Mouse (Mus musculus) layer of hippocampus, adult 18-20 months (tissue): ENCODE measurements around the gene Snx29. TPM values are rescaled to one million over a fixed set of nuclear protein-coding genes. Genes with fewer than 3 reads are reported as not detected.
A peak's percentile ranks its signal among the peaks of the same experiment; 100 is the strongest.
"Not testable (repeated sequence)": the region's sequence is repeated elsewhere in the genome, so short reads cannot be mapped to it uniquely, and the experiment has no call there.

Experiments
- DNase-seq, 2 experiments: peaks; one replicate each; pipeline ENCODE4 v3.0.0; 2022; ENCODE audit warnings: low spot score in 2 of 2
- total RNA-seq, 2 experiments: library from RNA; stranded (reverse); gene quantifications; 2 replicates each; pipeline ENCODE4 v1.2.3; 2021

Snx29 gene
- total RNA-seq, 2 experiments from 2014 or later = 20.5 to 24.6 TPM

DNA sequence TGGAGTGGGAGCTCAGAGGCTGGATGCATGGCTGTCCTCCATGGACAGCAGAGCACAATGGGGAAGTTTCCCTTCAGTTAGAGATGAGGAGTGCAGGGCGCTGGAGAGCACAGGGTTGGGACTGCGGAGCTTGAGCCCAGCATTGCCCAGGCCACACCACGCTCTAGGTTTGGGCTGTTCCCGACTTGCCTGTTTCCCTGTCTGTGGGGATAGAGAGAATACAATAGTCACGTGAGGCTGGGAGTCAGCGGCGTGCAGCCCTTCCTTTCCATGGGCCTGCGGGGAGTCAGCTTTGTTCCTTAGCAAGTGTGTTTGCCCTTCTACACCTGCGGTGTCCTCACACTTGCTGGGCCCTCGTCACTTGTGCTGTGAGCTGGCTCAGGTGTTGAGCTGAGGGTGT is 37.2 kb downstream of the Snx29 start:
- no peak for DNase-seq

DNA sequence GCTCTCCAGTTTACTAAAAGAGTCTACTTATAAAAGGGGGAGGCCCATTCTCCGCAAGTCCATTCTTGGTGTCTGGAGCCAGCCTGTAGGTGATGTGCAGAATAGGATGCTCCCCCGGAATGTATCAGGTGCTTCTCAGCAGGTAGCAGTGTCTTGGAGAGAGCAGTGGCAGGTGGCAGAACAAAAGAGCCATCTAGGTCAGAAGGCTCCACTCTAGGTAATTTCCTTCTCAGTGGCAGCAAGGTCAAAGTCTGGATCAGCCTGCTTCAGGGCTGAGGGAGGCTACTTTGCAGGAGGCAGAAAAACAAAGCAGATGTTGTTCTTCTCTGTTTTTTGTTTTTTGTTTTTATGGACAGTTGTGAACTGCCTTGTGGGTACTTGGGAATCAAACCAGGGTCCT is 37.9 kb downstream of the Snx29 start:
- not testable (repeated sequence) for DNase-seq

DNA sequence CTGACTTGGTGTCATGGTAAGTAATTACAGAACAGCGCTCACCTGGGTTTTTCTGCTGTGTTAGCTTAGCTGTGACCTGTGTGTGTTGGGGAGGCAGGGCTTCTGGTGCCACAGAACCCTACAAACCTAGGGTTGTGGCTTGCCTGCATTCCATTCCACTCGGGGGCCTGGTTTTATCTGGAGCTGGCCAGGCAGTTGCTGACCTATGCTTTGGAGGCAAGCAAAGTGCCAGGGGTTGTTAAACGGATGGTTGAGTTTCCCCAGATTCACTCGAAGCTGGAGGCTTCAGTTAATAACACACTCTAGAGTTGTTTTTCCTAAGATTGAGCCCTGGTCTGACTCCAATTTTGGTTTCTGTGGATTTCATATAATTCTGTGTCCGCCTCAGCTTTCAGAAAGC is 42.9 kb downstream of the Snx29 start:
- DNase-seq = no peak

- no peak for DNase-seq
These were observed 44.1 kb downstream of the Snx29 start for GRCm38 (mm10) chr16:11366851-11367250.

- DNase-seq = no peak
These were observed 45.7 kb downstream of the Snx29 start for GRCm38 (mm10) chr16:11368412-11368811.

DNA sequence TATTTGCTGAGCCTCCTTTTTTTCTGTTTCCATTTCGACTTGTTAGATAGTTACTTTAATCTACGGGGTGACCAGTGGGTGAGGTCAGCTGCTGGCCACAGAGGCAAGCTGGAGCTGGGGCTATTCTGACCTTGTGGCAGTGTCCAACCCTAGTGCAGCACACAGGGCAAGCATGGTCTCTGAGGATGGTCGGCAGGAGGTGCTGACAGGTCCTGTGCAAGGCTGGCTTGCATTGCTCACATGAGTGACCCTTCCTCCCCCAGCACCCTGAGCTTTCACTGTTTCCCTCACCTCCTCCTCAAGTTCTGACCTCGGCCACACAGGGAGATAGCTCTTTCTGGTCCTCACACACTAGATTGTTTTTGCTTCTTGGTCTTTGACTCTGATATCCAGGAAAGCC is 46.5 kb downstream of the Snx29 start:
- no peak for DNase-seq

- DNase-seq = no peak
These were observed 46.9 kb downstream of the Snx29 start for GRCm38 (mm10) chr16:11369642-11370041.

DNA sequence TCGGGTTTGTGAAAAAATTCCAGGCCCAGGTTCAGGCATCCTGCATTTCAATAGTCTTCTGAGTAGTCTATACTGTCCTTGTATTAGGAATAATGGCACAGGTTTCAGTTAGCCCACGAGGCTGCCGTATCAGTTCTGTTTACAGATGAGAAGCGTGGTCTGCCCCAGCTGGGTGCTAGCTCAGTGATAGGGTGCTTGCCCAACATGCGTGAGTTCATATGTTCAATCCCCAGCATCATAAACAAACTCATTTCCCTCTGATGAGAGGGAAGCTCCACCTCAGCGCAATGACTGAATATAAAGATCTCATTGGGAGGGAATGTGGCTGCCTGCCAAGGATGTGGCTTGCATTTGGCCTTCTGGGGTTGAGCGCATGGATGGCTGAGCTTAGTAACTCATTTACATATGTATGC is 47.4 kb downstream of the Snx29 start:
- DNase-seq = peak in 1 of 2 experiments; percentile 19

DNA sequence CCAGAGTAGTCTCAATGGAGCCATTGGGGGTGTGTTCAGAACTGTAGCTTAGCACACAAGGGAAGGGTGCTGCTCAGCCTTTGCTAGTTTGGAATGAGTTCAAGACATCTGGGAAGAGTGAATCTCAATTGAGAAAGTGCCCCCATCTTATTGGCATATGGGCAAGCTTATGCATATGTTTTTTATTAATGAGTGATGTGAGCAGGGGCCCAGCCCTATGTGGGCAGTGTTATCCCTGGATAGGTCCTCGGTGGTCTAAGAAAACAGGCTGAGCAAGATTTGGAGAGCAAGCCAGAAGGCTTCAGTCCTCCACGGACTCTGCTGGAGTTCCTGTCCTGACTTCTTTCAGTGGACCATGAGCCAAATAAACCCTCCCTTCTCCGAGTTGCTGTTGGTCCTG is 56.6 kb downstream of the Snx29 start:
- no peak for DNase-seq

- DNase-seq = no peak
These were observed 57.3 kb downstream of the Snx29 start for GRCm38 (mm10) chr16:11380038-11380437.

DNA sequence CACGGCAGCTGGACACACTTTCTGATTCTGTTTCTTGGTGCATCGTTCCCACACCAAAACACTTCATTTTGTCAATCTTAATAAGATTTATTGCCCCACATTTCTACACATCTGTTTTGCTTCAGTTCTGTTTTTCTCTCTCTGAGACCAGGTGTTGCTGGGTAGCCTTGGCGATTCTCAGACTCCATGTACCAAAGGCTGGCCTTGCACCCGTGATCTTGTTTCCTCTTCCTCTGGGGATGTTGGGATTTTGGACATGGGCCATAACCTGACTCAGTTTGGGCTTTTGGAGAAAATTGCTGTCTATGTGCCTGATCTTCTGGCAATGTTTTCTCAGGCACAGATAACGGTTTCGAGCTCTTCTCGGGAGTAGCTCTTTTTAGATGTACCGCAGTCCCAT is 58.2 kb downstream of the Snx29 start:
- DNase-seq = no peak

GRCm38 (mm10) chr16:11384361-11384760 is 61.7 kb downstream of the Snx29 start:
- peak in 1 of 2 experiments; percentile 61 for DNase-seq

GRCm38 (mm10) chr16:11385150-11385549 is 62.4 kb downstream of the Snx29 start:
- no peak for DNase-seq

DNA sequence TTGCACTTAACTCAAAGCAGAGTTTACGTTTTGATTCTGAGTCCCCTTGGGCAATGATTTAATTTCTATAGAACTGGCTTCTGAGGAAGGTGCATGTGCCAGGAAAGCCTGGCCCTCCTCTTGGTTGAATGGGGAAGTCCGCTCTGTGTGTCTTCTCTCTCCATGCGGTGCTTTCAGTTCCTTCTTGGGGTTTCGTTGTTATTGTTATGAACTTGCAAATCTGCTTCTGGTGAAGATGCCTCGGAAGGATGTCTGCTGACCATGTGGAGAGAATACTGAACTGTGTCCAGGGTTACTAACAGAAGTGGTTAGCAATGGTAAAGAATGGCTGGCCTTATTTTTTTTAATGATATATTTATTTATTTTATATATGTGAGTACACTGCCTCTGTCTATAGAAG is 63.1 kb downstream of the Snx29 start:
- DNase-seq = no peak

- DNase-seq = no peak
These were observed 63.5 kb downstream of the Snx29 start for GRCm38 (mm10) chr16:11386221-11386620.

- DNase-seq = no peak
These were observed 65.4 kb downstream of the Snx29 start for GRCm38 (mm10) chr16:11388085-11388484.

DNA sequence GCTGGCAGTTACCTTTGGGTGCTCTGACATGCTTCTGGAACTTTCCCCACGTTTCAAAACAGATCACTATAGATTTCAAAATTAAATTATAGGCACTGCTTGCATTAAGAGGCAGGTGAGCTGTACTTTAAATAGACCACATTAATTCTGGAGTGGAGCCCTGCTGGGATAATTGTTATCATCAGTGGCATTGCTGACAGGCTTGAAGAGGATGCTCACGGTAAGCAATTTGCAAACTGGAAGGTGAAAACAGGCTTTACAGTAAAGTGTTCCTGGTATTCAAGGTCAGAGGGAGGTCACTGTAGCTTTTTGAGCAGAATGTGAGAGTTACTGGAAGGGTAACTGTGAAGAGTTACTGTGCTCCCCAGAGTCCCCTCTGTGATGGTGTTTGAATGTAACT is 66.6 kb downstream of the Snx29 start:
- no peak for DNase-seq

GRCm38 (mm10) chr16:11396570-11396969 is 73.9 kb downstream of the Snx29 start:
- DNase-seq = no peak

DNA sequence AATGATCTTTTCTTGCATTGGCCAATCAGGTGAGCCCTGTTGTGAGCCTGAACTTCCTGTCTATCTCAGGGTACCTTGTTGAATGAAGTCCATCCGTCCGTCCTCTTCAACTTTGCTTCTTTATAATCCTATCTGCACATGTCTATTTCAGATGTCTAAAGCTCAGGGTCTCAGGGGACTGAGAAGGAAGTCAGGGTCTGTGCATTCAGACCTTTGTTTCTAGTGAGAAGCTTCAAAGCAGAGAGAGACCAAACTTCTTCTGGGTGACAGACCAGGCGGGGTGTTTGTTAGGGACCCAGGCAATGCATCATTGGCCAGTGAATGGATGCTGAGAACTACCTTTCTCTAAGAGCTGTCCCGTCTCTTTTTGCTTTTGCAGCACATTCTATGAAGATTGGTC is 76.7 kb downstream of the Snx29 start:
- DNase-seq = no peak

- no peak for DNase-seq
These were observed 77.3 kb downstream of the Snx29 start for GRCm38 (mm10) chr16:11399845-11400565.

- no peak for DNase-seq
These were observed 78.2 kb downstream of the Snx29 start for GRCm38 (mm10) chr16:11400936-11401335.

GRCm38 (mm10) chr16:11405193-11405592 is 82.5 kb downstream of the Snx29 start:
- no peak for DNase-seq

DNA sequence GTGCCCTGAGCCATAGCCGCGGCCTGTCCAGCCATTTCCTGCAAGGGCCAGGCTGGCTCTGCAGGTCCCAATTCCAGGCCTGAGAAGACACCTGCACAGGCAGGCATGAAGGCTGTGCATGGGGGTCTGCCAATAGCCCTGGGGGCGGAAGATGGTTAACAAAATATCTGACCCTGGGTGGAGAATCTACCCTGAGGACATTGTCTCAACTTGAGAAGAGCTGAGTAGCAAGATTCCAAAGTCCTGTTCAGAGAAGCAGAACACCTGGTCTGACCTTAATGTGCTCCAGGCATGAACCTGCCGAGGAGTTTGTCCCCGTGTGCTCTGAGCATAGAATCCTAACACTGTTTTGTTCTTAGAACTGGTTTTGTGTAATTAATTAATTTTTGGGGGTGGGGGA is 83.5 kb downstream of the Snx29 start:
- no peak for DNase-seq

DNA sequence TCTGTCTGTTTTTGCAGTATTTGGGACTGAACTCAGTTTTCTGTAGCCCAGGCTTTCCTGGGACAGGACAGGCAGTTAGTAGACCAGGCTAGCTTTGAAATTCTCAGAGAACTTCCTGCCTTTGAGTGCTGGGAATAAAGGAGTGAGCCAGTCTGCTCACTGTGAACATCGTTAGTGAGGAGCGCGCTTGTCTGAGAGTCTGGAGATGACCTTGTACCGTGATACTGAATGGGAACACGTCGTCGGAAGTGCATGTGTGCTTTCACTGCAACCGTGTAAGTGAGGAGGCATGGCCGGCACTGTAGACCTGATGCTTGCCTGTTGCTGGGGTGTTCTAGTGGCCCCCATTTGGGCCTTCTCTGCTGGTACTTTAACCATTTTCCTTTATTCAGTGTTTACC is 83.9 kb downstream of the Snx29 start:
- no peak for DNase-seq
